Mouse (Mus musculus): ENCODE data around the gene Got2. TPM values are rescaled to one million over a fixed set of nuclear protein-coding genes. Genes with fewer than 3 reads are reported as not detected.
"Not testable (repeated sequence)": the region's sequence is repeated elsewhere in the genome, so short reads cannot be mapped to it uniquely, and the experiment has no call there.

Got2 gene
- polyA plus RNA-seq, 1 experiment from 2014 or later: 244 TPM

- WGBS: 39% methylated on average over 25 of the region's 25 CpGs
These were observed 63.2 kb downstream of the Got2 start, which contains the start of gene Sap18b for GRCm38 (mm10) chr8:95825162-95825561. TSS of gene Sap18b (plus strand) at chr8:95825346.

GRCm38 (mm10) chr8:95822699-95823098, 65.6 kb downstream of the Got2 start:
- no peaks in the 10 kb centered on the region for H3K36me3 ChIP-seq
- no peaks in the 10 kb centered on the region for H3K9me3 ChIP-seq
- no peak overlapping the region for H3K4me3 ChIP-seq
- WGBS: 33% methylated on average over 3 of the region's 3 CpGs
- 0 out of 2 replicates have a peak overlapping the region, but pooled peaks have one; percentile 42 for H3K27ac ChIP-seq
- H3K27me3 ChIP-seq (ENCODE audit: insufficient read depth, poor library complexity, severe bottlenecking): no peaks in the 10 kb centered on the region
- DNase-seq (ENCODE audit: low spot score): no peak
- H3K4me1 ChIP-seq: peaks cover 22% of the 10 kb centered on the region

More at GRCm38 (mm10) chr8:95825162-95825561, 63.2 kb downstream of the Got2 start, which contains the start of gene Sap18b:
- H3K4me3 ChIP-seq; DNase-seq (ENCODE audit: low spot score); H3K27me3 ChIP-seq (ENCODE audit: insufficient read depth, poor library complexity, severe bottlenecking); H3K36me3 ChIP-seq; H3K27ac ChIP-seq; H3K9me3 ChIP-seq: not testable (repeated sequence)
- H3K4me1 ChIP-seq: peaks cover 17% of the 10 kb centered on the region

GRCm38 (mm10) chr8:95822096-95822495, 66.3 kb downstream of the Got2 start:
- H3K27me3 ChIP-seq (ENCODE audit: insufficient read depth, poor library complexity, severe bottlenecking): no peaks in the 10 kb centered on the region
- no peaks in the 10 kb centered on the region for H3K9me3 ChIP-seq
- no peak overlapping the region for H3K4me3 ChIP-seq
- 87% methylated on average over 5 of the region's 5 CpGs for WGBS
- H3K27ac ChIP-seq: peak overlapping the region; percentile 42; the same call in 1 of the 2 replicates
- H3K36me3 ChIP-seq: no peaks in the 10 kb centered on the region
- peaks cover 24% of the 10 kb centered on the region for H3K4me1 ChIP-seq
- no peak for DNase-seq (ENCODE audit: low spot score)

GRCm38 (mm10) chr8:95821266-95821665, 67.1 kb downstream of the Got2 start:
- peaks cover 32% of the 10 kb centered on the region for H3K4me1 ChIP-seq
- DNase-seq (ENCODE audit: low spot score): no peak
- H3K36me3 ChIP-seq: no peaks in the 10 kb centered on the region
- H3K4me3 ChIP-seq: no peak overlapping the region
- no peak overlapping the region for H3K27ac ChIP-seq
- H3K9me3 ChIP-seq: no peaks in the 10 kb centered on the region
- no peaks in the 10 kb centered on the region for H3K27me3 ChIP-seq (ENCODE audit: insufficient read depth, poor library complexity, severe bottlenecking)
- WGBS: 80% methylated on average over 6 of the region's 6 CpGs

- 10% methylated on average over 1 of the region's 1 CpGs for WGBS
- no peaks in the 10 kb centered on the region for H3K9me3 ChIP-seq
- no peak for DNase-seq (ENCODE audit: low spot score)
- peaks cover 30% of the 10 kb centered on the region for H3K4me1 ChIP-seq
- no peaks in the 10 kb centered on the region for H3K27me3 ChIP-seq (ENCODE audit: insufficient read depth, poor library complexity, severe bottlenecking)
- H3K36me3 ChIP-seq: no peaks in the 10 kb centered on the region
- no peak overlapping the region for H3K4me3 ChIP-seq
- peak overlapping the region; percentile 81 for H3K27ac ChIP-seq
These were observed 70.1 kb downstream of the Got2 start for GRCm38 (mm10) chr8:95818211-95818610.

GRCm38 (mm10) chr8:95817597-95817996, 70.8 kb downstream of the Got2 start:
- Histone ChIP-seq H3K9me3 (no peaks in the 10 kb centered on the region), H3K36me3 (no peaks in the 10 kb centered on the region), H3K4me3 (peak overlapping the region; percentile 8; the same call in 1 of the 2 replicates), H3K27ac (peak overlapping the region; percentile 81), H3K4me1 (peaks cover 30% of the 10 kb centered on the region), H3K27me3 (ENCODE audit: insufficient read depth, poor library complexity, severe bottlenecking) (no peaks in the 10 kb centered on the region)
- DNase-seq (ENCODE audit: low spot score): no peak
- 66% methylated on average over 3 of the region's 3 CpGs for WGBS

GRCm38 (mm10) chr8:95816044-95816708, 72.2 kb downstream of the Got2 start:
- no peaks in the 10 kb centered on the region for H3K9me3 ChIP-seq
- peak overlapping the region; percentile 67; the same call in 1 of the 2 replicates for H3K27ac ChIP-seq
- no peaks in the 10 kb centered on the region for H3K36me3 ChIP-seq
- no peaks in the 10 kb centered on the region for H3K27me3 ChIP-seq (ENCODE audit: insufficient read depth, poor library complexity, severe bottlenecking)
- WGBS: 41% methylated on average over 6 of the region's 6 CpGs
- peaks cover 41% of the 10 kb centered on the region for H3K4me1 ChIP-seq
- H3K4me3 ChIP-seq: no peak overlapping the region
- DNase-seq (ENCODE audit: low spot score): no peak

Other genes starting within 250 kb of the Got2 start
- 141 and 294 TPM in 2 replicates for gene Ndrg4, start 211.6 kb downstream of the Got2 start, polyA plus RNA-seq (2016; fragmentation: Nextera tagmentation; extraction: Ambion mirVana)
- 24.5 and 30.2 TPM in 2 replicates for gene Setd6, start 172.7 kb downstream of the Got2 start, polyA plus RNA-seq (2016; fragmentation: Nextera tagmentation; extraction: Ambion mirVana)
- 81.1 and 87.1 TPM in 2 replicates for gene Cnot1, start 81.1 kb downstream of the Got2 start, polyA plus RNA-seq (2016; fragmentation: Nextera tagmentation; extraction: Ambion mirVana)
- 321 and 398 TPM in 2 replicates for gene Sap18b, start 63.2 kb downstream of the Got2 start, polyA plus RNA-seq (2016; fragmentation: Nextera tagmentation; extraction: Ambion mirVana)
- 13.5 and 14.3 TPM in 2 replicates for gene Slc38a7, start 35.0 kb downstream of the Got2 start, polyA plus RNA-seq (2016; fragmentation: Nextera tagmentation; extraction: Ambion mirVana)

Measured in heart, embryonic 10.5 days (tissue).